Mouse (Mus musculus) brain, embryonic 14.5 days (tissue): ENCODE data around the gene Cd55.

ENCODE experiments used
- CTCF ChIP-seq: fragments of 200-500 bp; IDR thresholded peaks from 2 replicates; pipeline ENCODE4 v1.5.1; 2012; ENCODE audit warnings: inconsistent platforms, mild to moderate bottlenecking, moderate library complexity, borderline replicate concordance; ENCODE audit not compliant: insufficient read depth, insufficient read length; ENCODE audit errors: extremely low read depth
- POLR2A ChIP-seq: fragments of 200-500 bp; IDR thresholded peaks from 2 replicates; pipeline ENCODE4 v1.6.1; 2012; ENCODE audit warnings: mild to moderate bottlenecking, inconsistent platforms, borderline replicate concordance; ENCODE audit not compliant: poor library complexity, insufficient read depth, insufficient read length, severe bottlenecking; ENCODE audit errors: extremely low read depth

DNA sequence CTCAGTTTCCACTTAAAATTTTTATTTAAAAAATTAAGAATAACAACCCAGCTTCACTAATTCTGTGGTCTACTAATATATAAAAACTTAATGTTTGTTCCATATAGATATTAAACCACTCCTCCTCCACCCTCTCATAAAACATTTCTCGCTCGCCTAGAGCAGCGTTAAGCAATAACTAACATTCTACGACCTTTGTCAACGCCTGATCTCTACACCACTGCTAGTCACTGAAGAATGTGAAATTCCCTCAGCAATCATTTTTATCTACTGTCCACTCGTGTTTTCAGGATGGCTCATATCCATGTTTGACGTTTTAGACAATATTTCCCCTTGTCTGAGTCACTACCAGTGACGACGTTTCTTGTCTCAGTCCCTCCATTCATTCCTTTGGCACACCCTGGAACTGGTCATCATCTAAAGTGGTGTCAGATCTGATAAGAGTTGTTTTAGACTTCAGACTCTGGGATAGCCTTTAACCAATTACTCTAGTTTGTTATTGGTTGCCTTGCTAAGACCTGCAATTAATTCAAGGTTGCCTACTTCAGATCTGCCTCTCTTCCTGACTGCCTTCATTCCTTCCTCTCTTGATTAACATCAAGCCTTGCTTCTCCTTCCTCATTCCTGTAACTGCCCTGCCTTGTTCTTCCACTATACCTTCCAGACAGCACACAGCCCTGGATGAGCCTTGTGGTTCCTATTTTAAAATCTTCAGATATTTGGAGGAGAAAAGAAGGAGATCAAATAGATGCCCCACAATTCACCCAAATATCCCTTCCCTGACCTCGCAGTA lies 23.5 kb upstream of the Cd55 start:
- TF ChIP-seq CTCF, result no peak
- TF ChIP-seq POLR2A, result no peak
